Mouse (Mus musculus) spleen, adult 12 weeks (tissue): Measurements from ENCODE around the gene Cggbp1.
"Not testable (repeated sequence)": the region's sequence is repeated elsewhere in the genome, so short reads cannot be mapped to it uniquely, and the experiment has no call there.

Experiments used
- DNase-seq: peaks from one replicate; pipeline ENCODE4 v3.0.0; 2022; ENCODE audit warnings: low spot score

Cggbp1 gene

GRCm38 (mm10) chr16:64851563-64852362 lies at the start of gene Cggbp1, which contains the start of gene Zfp654:
Gene Cggbp1 (plus strand): TSS chr16:64851996.
Gene Zfp654 (minus strand): TSS chr16:64851652.
- peak; percentile 100 for DNase-seq

GRCm38 (mm10) chr16:64803041-64803440 lies 48.8 kb upstream of the Cggbp1 start:
- no peak for DNase-seq

GRCm38 (mm10) chr16:64817094-64817765 lies 34.6 kb upstream of the Cggbp1 start:
- DNase-seq: no peak

GRCm38 (mm10) chr16:64823890-64824289 lies 27.9 kb upstream of the Cggbp1 start:
- no peak for DNase-seq

- DNase-seq: no peak
Observed at GRCm38 (mm10) chr16:64824474-64824873, 27.3 kb upstream of the Cggbp1 start.

- no peak for DNase-seq
Observed at GRCm38 (mm10) chr16:64830291-64830690, 21.5 kb upstream of the Cggbp1 start.

- no peak for DNase-seq
Observed at GRCm38 (mm10) chr16:64835996-64836545, 15.7 kb upstream of the Cggbp1 start.

GRCm38 (mm10) chr16:64836709-64837108 lies 15.1 kb upstream of the Cggbp1 start:
- DNase-seq: no peak

- DNase-seq: no peak
Observed at GRCm38 (mm10) chr16:64841481-64842373, 10.1 kb upstream of the Cggbp1 start.

- no peak for DNase-seq
Observed at GRCm38 (mm10) chr16:64842374-64842729, 9.4 kb upstream of the Cggbp1 start.

GRCm38 (mm10) chr16:64845947-64846346 lies 5.8 kb upstream of the Cggbp1 start:
- DNase-seq: peak; percentile 13

GRCm38 (mm10) chr16:64850287-64851084 lies 1.3 kb upstream of the Cggbp1 start:
- DNase-seq: peak; percentile 25

- no peak for DNase-seq
Observed at GRCm38 (mm10) chr16:64851085-64851562, 672 bp upstream of the Cggbp1 start.

GRCm38 (mm10) chr16:64852441-64852871 lies 660 bp downstream of the Cggbp1 start:
- peak; percentile 46 for DNase-seq

GRCm38 (mm10) chr16:64852891-64853290 lies 1.1 kb downstream of the Cggbp1 start:
- DNase-seq: no peak

GRCm38 (mm10) chr16:64856946-64857345 lies 5.2 kb downstream of the Cggbp1 start:
- DNase-seq: no peak

GRCm38 (mm10) chr16:64865841-64866240 lies 14.0 kb downstream of the Cggbp1 start:
- not testable (repeated sequence) for DNase-seq

GRCm38 (mm10) chr16:64868613-64869012 lies 16.8 kb downstream of the Cggbp1 start:
- no peak for DNase-seq

- no peak for DNase-seq
Observed at GRCm38 (mm10) chr16:64869621-64870020, 17.8 kb downstream of the Cggbp1 start.

- DNase-seq: no peak
Observed at GRCm38 (mm10) chr16:64872296-64872695, 20.5 kb downstream of the Cggbp1 start.

GRCm38 (mm10) chr16:64872841-64873240 lies 21.0 kb downstream of the Cggbp1 start:
- no peak for DNase-seq
